Mouse (Mus musculus) hindbrain, embryonic 12.5 days (tissue): ENCODE measurements around the gene Bckdha. TPM values are rescaled to one million over a fixed set of nuclear protein-coding genes. Genes with fewer than 3 reads are reported as not detected.

Experiments used
- ATAC-seq: fragments of 200-750 bp; cut with Nextera tagmentation; 2 replicates; pipeline ENCODE4 v1.8.0; 2017; ENCODE audit warnings: moderate TSS enrichment; ENCODE audit not compliant: low FRiP score
- H3K27ac ChIP-seq: fragments of 300-500 bp; sonication (generic); 2 replicates; pipeline ENCODE4 v1.5.1; 2016; ENCODE audit warnings: mild to moderate bottlenecking
- H3K27me3 ChIP-seq: fragments of 300-500 bp; sonication (generic); 2 replicates; pipeline ENCODE4 v1.6.1; 2016; ENCODE audit warnings: mild to moderate bottlenecking
- H3K36me3 ChIP-seq: fragments of 300-500 bp; sonication (generic); 2 replicates; pipeline ENCODE4 v1.6.1; 2016; ENCODE audit warnings: mild to moderate bottlenecking
- H3K4me1 ChIP-seq: fragments of 300-500 bp; sonication (generic); 2 replicates; pipeline ENCODE4 v1.6.1; 2016
- H3K4me2 ChIP-seq: fragments of 300-500 bp; sonication (generic); replicated peaks from 2 replicates; pipeline ENCODE4 v1.6.1; 2016; ENCODE audit warnings: mild to moderate bottlenecking
- H3K4me3 ChIP-seq: fragments of 300-500 bp; sonication (generic); 2 replicates; pipeline ENCODE4 v1.5.1; 2016; ENCODE audit warnings: mild to moderate bottlenecking
- H3K9ac ChIP-seq: fragments of 300-500 bp; sonication (generic); 2 replicates; pipeline ENCODE4 v1.6.1; 2016; ENCODE audit warnings: mild to moderate bottlenecking, moderate library complexity
- H3K9me3 ChIP-seq: fragments of 300-500 bp; sonication (generic); replicated peaks from 2 replicates; pipeline ENCODE4 v1.6.1; 2016; ENCODE audit warnings: mild to moderate bottlenecking
- WGBS: fragments of 180-500 bp; shearing (Covaris S2); methylation state at CpG from one replicate; pipeline ENCODE4 v1.1.7; 2016; 5-methylcytosine and 5-hydroxymethylcytosine counted together
- polyA plus RNA-seq: library from polyadenylated mRNA; unstranded; fragments of >200 nt; fragmentation: Nextera tagmentation; extraction: Ambion mirVana; gene quantifications from 2 replicates; pipeline ENCODE4 v1.2.1, GENCODE M21; 2016

Bckdha gene
- polyA plus RNA-seq, 1 experiment from 2014 or later: 45.4 TPM

GRCm38 (mm10) chr7:25591226-25591625 lies 67.6 kb downstream of the Bckdha start:
- no peaks in the 10 kb centered on the region for H3K36me3 ChIP-seq
- no peak overlapping the region for H3K4me3 ChIP-seq
- no peak overlapping the region for H3K4me2 ChIP-seq
- no peaks in the 10 kb centered on the region for H3K4me1 ChIP-seq
- no peak overlapping the region for H3K27ac ChIP-seq
- H3K27me3 ChIP-seq: no peaks in the 10 kb centered on the region
- 89% methylated on average over 2 of the region's 2 CpGs for WGBS
- no peak for ATAC-seq
- H3K9ac ChIP-seq: no peak overlapping the region
- no peaks in the 10 kb centered on the region for H3K9me3 ChIP-seq

GRCm38 (mm10) chr7:25585351-25586204 lies 73.2 kb downstream of the Bckdha start:
- Histone ChIP-seq H3K27ac (no peak overlapping the region), H3K4me1 (no peaks in the 10 kb centered on the region), H3K4me2 (no peak overlapping the region), H3K9ac (no peak overlapping the region), H3K27me3 (no peaks in the 10 kb centered on the region), H3K4me3 (no peak overlapping the region), H3K36me3 (no peaks in the 10 kb centered on the region), H3K9me3 (no peaks in the 10 kb centered on the region)
- ATAC-seq: no peak
- WGBS: 83% methylated on average over 9 of the region's 9 CpGs

GRCm38 (mm10) chr7:25584651-25585050 lies 74.1 kb downstream of the Bckdha start:
- Histone ChIP-seq H3K9me3 (no peaks in the 10 kb centered on the region), H3K27me3 (no peaks in the 10 kb centered on the region), H3K9ac (no peak overlapping the region), H3K36me3 (no peaks in the 10 kb centered on the region), H3K4me3 (no peak overlapping the region), H3K27ac (no peak overlapping the region), H3K4me2 (no peak overlapping the region), H3K4me1 (no peaks in the 10 kb centered on the region)
- WGBS: 90% methylated on average over 5 of the region's 5 CpGs
- no peak for ATAC-seq

- 91% methylated on average over 15 of the region's 15 CpGs for WGBS
- ATAC-seq: no peak
- no peak overlapping the region for H3K9ac ChIP-seq
These were observed 76.4 kb downstream of the Bckdha start for GRCm38 (mm10) chr7:25582301-25582810.

More at GRCm38 (mm10) chr7:25582301-25582810, 76.4 kb downstream of the Bckdha start:
- no peaks in the 10 kb centered on the region for H3K27me3 ChIP-seq
- H3K36me3 ChIP-seq: no peaks in the 10 kb centered on the region
- H3K4me3 ChIP-seq: no peak overlapping the region
- no peaks in the 10 kb centered on the region for H3K9me3 ChIP-seq
- no peak overlapping the region for H3K4me2 ChIP-seq
- no peaks in the 10 kb centered on the region for H3K4me1 ChIP-seq
- no peak overlapping the region for H3K27ac ChIP-seq

Other genes with a start within 250 kb of the Bckdha start
- gene Cxcl17, start 246.1 kb downstream of the Bckdha start, polyA plus RNA-seq: 0.30 and 0.43 TPM in 2 replicates
- gene Ceacam1, start 181.4 kb downstream of the Bckdha start, polyA plus RNA-seq: 0.81 and 1.8 TPM in 2 replicates
- gene Ceacam2, start 119.1 kb downstream of the Bckdha start, polyA plus RNA-seq: not detected in 2 replicates
- not detected in 2 replicates for gene Erich4, start 43.1 kb downstream of the Bckdha start, polyA plus RNA-seq
- gene Dmac2, start 39.6 kb downstream of the Bckdha start, polyA plus RNA-seq: 30.4 and 32.3 TPM in 2 replicates
- gene B3gnt8, start 32.3 kb downstream of the Bckdha start, polyA plus RNA-seq: 1.5 and 2.1 TPM in 2 replicates
- gene Exosc5, start 183 bp upstream of the Bckdha start, polyA plus RNA-seq: 46.8 and 50.0 TPM in 2 replicates
- gene Tmem91, start 16.2 kb upstream of the Bckdha start, polyA plus RNA-seq: 3.5 and 4.6 TPM in 2 replicates
- gene B9d2, start 21.8 kb upstream of the Bckdha start, polyA plus RNA-seq: 25.9 and 30.8 TPM in 2 replicates
- 1.6 and 1.8 TPM in 2 replicates for gene Tgfb1, start 28.0 kb upstream of the Bckdha start, polyA plus RNA-seq
- 32.8 and 36.0 TPM in 2 replicates for gene Ccdc97, start 60.1 kb upstream of the Bckdha start, polyA plus RNA-seq
- gene Hnrnpul1, start 95.8 kb upstream of the Bckdha start, polyA plus RNA-seq: 68.6 and 76.6 TPM in 2 replicates
- 36.6 and 40.8 TPM in 2 replicates for gene Axl, start 129.7 kb upstream of the Bckdha start, polyA plus RNA-seq
- 1.8 TPM in 2 replicates for gene Cyp2s1, start 157.9 kb upstream of the Bckdha start, polyA plus RNA-seq
- gene Cyp2b10, start 238.6 kb upstream of the Bckdha start, polyA plus RNA-seq: not detected in 2 replicates